Mouse (Mus musculus): ENCODE results near the gene Fam76a.

The Fam76a gene

DNA sequence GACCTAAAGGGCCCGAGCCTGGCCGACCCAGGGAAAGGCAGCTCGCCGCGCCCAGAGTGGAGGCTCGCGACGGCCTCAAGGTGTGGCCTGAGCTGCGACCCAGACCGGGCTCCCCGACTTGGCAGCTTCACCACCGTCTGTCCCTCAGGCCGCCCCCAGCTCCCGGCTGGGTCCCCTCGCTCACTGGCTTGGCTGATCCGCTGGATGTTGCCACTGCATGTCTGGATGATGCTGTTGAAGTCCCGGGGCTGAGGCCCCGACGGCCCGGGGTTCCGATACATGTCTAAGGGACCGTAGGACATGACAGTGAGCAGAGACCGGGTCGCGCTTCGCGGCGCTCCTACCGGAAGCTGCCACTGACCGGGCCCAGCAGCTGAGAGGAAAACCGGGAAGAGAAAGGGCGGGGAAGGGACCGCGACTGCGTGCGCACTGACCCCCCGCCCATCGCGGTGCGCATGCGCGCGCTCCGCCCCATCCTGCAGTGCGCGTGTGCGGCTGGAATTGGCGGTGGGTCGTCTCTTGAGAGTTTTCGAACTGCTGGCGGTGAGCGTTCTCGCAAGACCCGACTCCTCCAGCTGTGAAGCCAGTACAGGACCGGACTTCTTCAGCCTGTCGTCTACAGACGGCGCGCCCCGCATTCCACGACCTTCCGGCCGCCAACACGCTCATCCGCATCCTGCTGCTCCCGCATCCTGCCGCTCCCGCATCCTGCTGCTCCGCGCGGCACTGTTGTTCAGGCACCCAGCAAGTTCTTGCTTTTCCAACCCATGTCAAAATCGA is 38.1 kb downstream of the Fam76a start, which contains the start of gene Stx12:
Gene Stx12, minus strand, starts transcription at position 446 of the 780 bp plus-strand sequence.
- peak; percentile 92 to 93 for DNase-seq

DNA sequence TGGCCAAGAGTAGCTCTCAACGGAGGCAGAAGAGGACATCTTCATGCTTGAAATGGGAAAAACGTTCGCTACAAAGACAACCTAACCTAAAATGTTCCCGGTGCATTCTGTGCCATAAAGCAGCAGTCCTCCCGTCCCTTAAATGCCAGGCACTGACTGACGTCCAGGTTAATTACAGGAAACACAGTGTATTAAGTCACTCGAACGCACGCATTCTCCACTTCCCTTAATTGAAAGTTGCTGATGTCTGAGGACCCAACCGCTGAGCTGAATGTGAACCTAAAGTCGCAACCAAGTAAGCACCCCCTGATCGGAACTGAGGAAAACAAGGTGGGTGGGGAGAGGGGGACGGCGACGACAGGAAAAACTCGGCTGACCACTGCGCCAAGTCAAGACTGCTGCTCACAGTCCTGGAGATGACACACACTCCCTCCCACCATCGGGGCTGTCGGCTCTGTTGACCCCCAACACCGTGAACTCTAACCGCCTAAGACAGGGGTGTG is 38.7 kb downstream of the Fam76a start:
- DNase-seq: no peak

DNA sequence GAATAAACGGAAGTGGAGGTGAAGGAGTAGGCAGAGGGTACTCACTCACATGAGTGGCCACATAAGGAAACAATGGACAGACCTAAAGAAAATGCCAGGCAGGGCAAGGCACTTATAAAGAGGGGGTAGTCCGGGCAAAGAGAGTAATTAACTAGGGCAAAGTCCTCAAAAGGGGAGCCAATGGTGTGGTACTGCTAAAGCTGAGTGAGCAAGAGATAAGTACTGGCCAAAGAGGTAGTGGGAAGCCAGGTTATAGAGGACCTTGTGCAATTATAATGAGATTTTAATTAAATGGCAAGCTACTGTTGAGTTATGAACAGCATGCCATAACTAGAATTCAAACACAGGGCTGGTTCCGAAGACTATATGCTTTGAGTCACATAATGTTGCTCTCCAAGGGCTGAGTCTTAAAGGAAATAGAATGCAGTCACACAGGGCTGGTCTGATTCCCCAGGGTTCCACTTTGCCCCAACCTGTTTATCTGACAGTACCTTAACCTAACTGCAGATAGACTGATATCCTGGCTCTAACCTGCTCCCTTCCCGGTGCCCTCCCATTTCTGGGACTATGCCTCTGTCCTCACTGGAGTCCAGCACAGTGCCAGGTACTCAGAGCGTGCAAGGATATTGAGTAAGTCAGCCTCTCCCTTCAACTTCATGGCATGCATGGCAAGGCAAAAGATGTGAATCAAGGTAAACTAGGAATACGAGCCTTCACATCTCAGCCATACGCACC is 47.8 kb downstream of the Fam76a start:
- DNase-seq: no peak

DNA sequence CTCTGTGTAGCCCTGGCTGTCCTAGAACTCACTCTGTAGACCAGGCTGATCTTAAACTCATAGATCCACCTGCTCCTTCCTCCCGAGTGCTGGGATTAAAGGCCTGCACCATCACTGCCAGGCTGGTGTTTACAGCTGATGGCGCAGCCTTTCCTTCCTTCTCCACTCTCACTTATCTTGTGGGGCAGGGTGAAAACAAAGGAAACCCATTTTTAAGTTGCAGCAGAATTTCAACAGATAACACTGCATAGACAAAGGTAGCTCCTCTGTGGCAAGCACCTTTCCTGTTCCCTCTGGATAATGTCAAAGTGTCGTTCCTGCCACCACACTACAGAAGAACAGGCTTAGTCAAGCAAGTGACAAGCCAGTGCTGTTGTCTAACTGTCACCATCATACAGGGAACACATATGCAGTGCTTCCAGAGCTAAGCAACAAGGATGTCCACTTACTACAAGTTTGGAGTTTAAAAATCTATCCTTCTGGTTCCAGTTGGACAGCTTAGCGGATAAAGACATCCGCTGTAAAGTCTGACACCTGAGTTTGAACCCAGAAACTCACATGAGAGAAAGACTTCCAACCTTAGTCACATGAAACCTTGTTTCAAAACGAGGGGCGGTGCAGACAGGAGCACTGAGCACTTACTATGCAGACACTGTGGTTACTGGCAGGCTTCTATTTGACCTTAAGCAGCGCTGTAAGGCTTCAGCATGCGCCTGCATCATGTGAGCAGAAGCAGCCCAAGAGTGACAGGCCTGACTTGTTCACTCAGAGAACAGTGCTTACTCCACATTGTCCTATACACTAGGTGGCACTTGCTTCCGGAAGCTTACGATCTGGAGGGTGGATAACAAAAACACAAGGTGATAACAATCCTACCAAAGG is 48.6 kb downstream of the Fam76a start:
- no peak for DNase-seq

DNA sequence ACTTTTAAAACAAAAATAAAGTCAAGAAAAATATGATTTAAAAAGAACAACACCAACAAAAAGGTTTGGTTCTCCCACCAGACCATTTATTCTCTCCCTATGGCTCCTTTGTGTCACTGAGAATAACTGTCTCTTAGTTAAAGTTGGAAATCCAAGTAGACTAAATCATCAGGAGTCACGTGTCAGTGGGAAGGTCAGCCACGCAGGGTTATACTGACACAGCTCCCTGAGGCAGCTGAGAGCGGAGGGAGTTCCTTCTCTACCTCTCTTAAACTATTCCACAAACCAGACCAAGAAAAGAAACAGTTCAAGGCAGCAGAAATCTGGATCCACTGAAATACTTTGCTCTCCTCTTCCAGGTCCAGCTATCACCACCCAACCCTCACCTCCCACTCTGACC is 51.2 kb downstream of the Fam76a start:
- DNase-seq: no peak

DNA sequence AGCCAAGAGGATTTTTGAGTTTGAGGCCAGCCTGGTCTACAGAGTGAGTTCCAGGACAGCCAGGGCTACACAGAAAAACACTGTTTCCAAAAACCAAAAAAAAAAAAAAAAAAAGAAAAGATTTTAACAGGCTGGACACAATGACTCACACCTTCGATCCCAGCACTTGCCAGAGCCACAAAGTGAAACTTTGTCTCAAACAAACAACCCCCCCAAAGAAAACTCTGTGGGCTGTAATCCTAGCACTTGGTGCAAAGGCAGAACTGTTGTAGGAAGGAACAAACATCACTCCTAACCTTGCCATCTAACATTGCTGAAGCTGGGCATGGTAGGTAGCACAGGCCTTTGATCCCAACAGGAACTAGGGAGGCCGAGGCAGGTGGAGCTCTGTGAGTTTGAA is 57.5 kb downstream of the Fam76a start:
- DNase-seq: no peak

DNA sequence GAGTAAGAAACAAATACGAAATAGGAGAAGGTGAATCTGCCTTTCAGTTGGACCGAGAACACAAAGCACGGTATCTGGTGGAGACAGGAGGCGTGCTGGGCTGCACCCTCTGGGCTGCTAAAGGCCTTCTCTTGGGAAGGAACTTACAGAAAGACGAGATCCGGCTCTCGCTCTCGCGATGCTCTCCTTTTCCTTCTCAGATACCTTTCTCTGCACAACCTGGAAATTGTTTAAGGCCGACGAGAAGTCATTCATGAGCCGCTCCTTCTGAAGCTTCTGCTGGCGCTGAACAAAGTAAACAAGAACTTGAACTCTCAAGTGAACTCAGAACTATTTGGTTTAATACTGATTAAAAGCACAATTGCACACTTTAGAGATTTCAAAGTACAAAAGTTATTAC is 59.3 kb downstream of the Fam76a start:
- no peak for DNase-seq

DNA sequence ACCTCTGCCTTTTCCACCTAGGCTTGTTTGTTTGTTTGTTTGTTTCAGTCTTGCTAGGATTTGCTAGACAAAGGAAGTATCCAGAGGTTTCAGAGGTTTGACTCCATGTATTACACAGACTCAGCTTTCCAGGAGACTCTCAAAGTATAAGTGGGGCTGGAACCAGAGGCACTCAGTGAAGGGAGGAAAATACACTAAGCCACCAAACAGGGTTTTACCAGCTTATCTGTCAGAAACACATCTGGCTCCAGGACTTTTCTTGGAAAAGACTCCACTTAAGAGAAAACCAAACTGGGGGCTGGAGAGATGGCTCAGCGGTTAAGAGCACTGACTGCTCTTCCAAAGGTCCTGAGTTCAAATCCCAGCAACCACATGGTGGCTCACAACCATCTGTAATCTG is 61.5 kb downstream of the Fam76a start:
- no peak for DNase-seq

Data from cerebellum, postnatal 14 days (tissue).